Mouse (Mus musculus): ENCODE results near the gene Fam196a.

Fam196a gene

GRCm38 (mm10) chr7:134937927-134938609 is at the start of gene Fam196a:
Gene Fam196a, minus strand, starts transcription at chr7:134938430.
- DNase-seq (ENCODE audit: low spot score), result no peak

- DNase-seq (ENCODE audit: low spot score), result no peak
These were observed 23.4 kb upstream of the Fam196a start for GRCm38 (mm10) chr7:134961608-134962007.

- DNase-seq (ENCODE audit: low spot score), result no peak
These were observed 22.6 kb upstream of the Fam196a start for GRCm38 (mm10) chr7:134960871-134961270.

- DNase-seq (ENCODE audit: low spot score), result no peak
These were observed 20.9 kb upstream of the Fam196a start for GRCm38 (mm10) chr7:134959086-134959485.

- DNase-seq (ENCODE audit: low spot score), result no peak
These were observed 7.9 kb upstream of the Fam196a start for GRCm38 (mm10) chr7:134945925-134946716.

- DNase-seq (ENCODE audit: low spot score), result no peak
These were observed 5.5 kb upstream of the Fam196a start for GRCm38 (mm10) chr7:134943701-134944100.

GRCm38 (mm10) chr7:134943063-134943462 is 4.8 kb upstream of the Fam196a start:
- no peak for DNase-seq (ENCODE audit: low spot score)

- no peak for DNase-seq (ENCODE audit: low spot score)
These were observed 3.7 kb upstream of the Fam196a start for GRCm38 (mm10) chr7:134941891-134942290.

GRCm38 (mm10) chr7:134937471-134937926 is 731 bp downstream of the Fam196a start:
- DNase-seq (ENCODE audit: low spot score), result no peak

GRCm38 (mm10) chr7:134931886-134932285 is 6.3 kb downstream of the Fam196a start:
- no peak for DNase-seq (ENCODE audit: low spot score)

- no peak for DNase-seq (ENCODE audit: low spot score)
These were observed 36.2 kb downstream of the Fam196a start for GRCm38 (mm10) chr7:134901992-134902391.

- DNase-seq (ENCODE audit: low spot score), result no peak
These were observed 38.8 kb downstream of the Fam196a start for GRCm38 (mm10) chr7:134899462-134899861.

GRCm38 (mm10) chr7:134894604-134895003 is 43.6 kb downstream of the Fam196a start:
- no peak for DNase-seq (ENCODE audit: low spot score)

- DNase-seq (ENCODE audit: low spot score), result no peak
These were observed 45.3 kb downstream of the Fam196a start for GRCm38 (mm10) chr7:134892972-134893371.

- no peak for DNase-seq (ENCODE audit: low spot score)
These were observed 45.8 kb downstream of the Fam196a start for GRCm38 (mm10) chr7:134892449-134892871.

GRCm38 (mm10) chr7:134883516-134883915 is 54.7 kb downstream of the Fam196a start:
- no peak for DNase-seq (ENCODE audit: low spot score)

GRCm38 (mm10) chr7:134880431-134880830 is 57.8 kb downstream of the Fam196a start:
- no peak for DNase-seq (ENCODE audit: low spot score)

GRCm38 (mm10) chr7:134878985-134879384 is 59.2 kb downstream of the Fam196a start:
- no peak for DNase-seq (ENCODE audit: low spot score)

- no peak for DNase-seq (ENCODE audit: low spot score)
These were observed 65.2 kb downstream of the Fam196a start for GRCm38 (mm10) chr7:134872981-134873380.

GRCm38 (mm10) chr7:134872511-134872910 is 65.7 kb downstream of the Fam196a start:
- DNase-seq (ENCODE audit: low spot score), result no peak

GRCm38 (mm10) chr7:134864175-134864574 is 74.1 kb downstream of the Fam196a start:
- DNase-seq (ENCODE audit: low spot score), result no peak

GRCm38 (mm10) chr7:134862000-134862399 is 76.2 kb downstream of the Fam196a start:
- no peak for DNase-seq (ENCODE audit: low spot score)

GRCm38 (mm10) chr7:134842751-134843150 is 95.5 kb downstream of the Fam196a start:
- no peak for DNase-seq (ENCODE audit: low spot score)

Data from MN1 (cell line).